Comparison of ENCODE assay signal across 8 mouse cellular contexts in the genomic region with DNA sequence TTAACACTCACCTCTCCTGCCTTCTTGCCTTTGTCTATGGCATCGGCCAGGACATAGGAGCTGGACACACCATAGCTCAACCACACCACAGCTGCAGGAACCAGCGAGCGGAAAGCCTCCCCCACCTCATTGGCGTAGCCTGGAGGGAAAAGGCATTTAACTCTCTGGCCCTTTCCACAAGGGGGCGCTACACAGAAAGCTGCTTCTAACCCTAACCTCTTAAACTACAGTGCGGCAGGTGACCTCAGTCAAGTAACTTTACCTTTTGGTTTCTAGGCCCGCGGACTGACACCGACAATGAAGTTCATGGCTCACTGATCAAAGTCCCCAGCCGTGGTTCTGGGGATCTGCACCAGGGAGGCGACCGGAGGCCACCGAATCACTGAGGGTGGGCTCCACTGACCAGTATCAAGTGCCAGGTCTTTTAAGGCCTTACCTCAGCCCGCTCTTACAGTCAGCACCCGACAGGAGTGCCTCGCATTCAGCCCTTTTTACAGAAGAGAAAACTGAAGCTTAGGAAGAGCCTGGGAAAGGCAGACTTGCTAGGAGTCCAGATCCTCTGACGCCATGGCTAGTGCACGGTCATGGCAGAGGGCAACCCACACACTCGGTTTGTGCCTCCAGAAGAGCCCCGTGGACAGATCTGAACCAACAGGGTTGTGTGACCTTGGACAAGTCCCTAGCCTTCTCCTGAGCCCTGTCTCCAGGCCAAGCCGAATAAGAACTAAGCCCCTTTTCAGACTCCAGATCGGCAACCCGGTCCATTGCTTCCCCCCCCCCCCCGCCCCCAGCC. TPM values are rescaled to one million over a fixed set of nuclear protein-coding genes. Genes with fewer than 3 reads are reported as not detected.
A peak's percentile ranks its signal among the peaks of the same experiment; 100 is the strongest.
DNase-seq lines count a peak whose midpoint lies in the region; ATAC-seq and TF ChIP-seq lines count a peak whose summit lies in the region.

No protein-coding gene starts in this region.

- H3K9ac ChIP-seq in forebrain, embryonic 12.5 days = peak overlapping the region; percentile 56

- H3K4me1 ChIP-seq in forebrain, embryonic 12.5 days = peaks cover 32% of the 10 kb centered on the region

- WGBS in forebrain, embryonic 12.5 days = 4% methylated on average over 21 of the region's 24 CpGs

- no peaks in the 10 kb centered on the region for H3K27me3 ChIP-seq in forebrain, embryonic 12.5 days

- TF ChIP-seq CTCF in layer of hippocampus, adult 2 months (conservative IDR thresholded peaks at IDR 0.05) = peak; percentile 92

- H3K36me3 ChIP-seq in forebrain, embryonic 12.5 days (replicated peaks) = peaks cover 16% of the 10 kb centered on the region

- peak; percentile 76 for DNase-seq in MEL-GATA-1-ER (ENCODE audit: extremely low read depth, low read depth)
- DNase-seq in c-Kit-positive CD71-negative TER-119-negative erythroid progenitor cells, embryonic 14.5 days (ENCODE audit: low read depth) = peak; percentile 84
- DNase-seq in heart, postnatal 36 days = peak; percentile 71 to 72
- DNase-seq in layer of hippocampus, adult 2 months (ENCODE audit: low spot score in 2 of 2) = peak; percentile 81 to 86
- peak; percentile 79 for DNase-seq in lung, postnatal 14 days
- peak; percentile 74 for DNase-seq in retina, adult 2 months (ENCODE audit: low read depth, low spot score)
- peak; percentile 74 for DNase-seq in thymus, postnatal 14 days

- H3K4me3 ChIP-seq in forebrain, embryonic 12.5 days (replicated peaks) = peak overlapping the region; percentile 58
- H3K4me3 ChIP-seq in layer of hippocampus, adult 2 months = peak overlapping the region; percentile 67

- H3K9me3 ChIP-seq in forebrain, embryonic 12.5 days = no peaks in the 10 kb centered on the region

- H3K27ac ChIP-seq in forebrain, embryonic 12.5 days = peak overlapping the region; percentile 67
- peak overlapping the region; percentile 98 for H3K27ac ChIP-seq in layer of hippocampus, adult 2 months

- intact Hi-C loops in heart, postnatal 36 days (cut with DNase I) = loop anchor here (10.0 kb wide), 1 partner anchor 1000 kb away; a partner anchor contains a TSS

- no peak for ATAC-seq in forebrain, embryonic 12.5 days (ENCODE audit: low FRiP score)

- peak overlapping the region; percentile 81 for H3K4me2 ChIP-seq in forebrain, embryonic 12.5 days

RNA-seq across cellular contexts. Expression of a gene that starts 0.7 kb away (rescaled TPM):
- 5.6 and 8.0 TPM in 2 replicates for polyA plus RNA-seq in forebrain, embryonic 12.5 days (2016; fragmentation: Nextera tagmentation; extraction: Ambion mirVana)
- total RNA-seq in heart, postnatal 36 days (2021) = 100 to 1,000 TPM; 115 to 136 TPM
- 100 to 1,000 TPM; 115 to 119 TPM for total RNA-seq in layer of hippocampus, adult 2 months (2021)

RNA-seq across cellular contexts. Expression of a gene that starts 28.6 kb away (rescaled TPM):
- 2.6 and 3.2 TPM in 2 replicates for polyA plus RNA-seq in forebrain, embryonic 12.5 days (2016; fragmentation: Nextera tagmentation; extraction: Ambion mirVana)
- total RNA-seq in heart, postnatal 36 days (2021) = under 1 TPM; 0.69 to 0.87 TPM
- 10 to 100 TPM; 62.8 to 67.6 TPM for total RNA-seq in layer of hippocampus, adult 2 months (2021)

RNA-seq across cellular contexts. Expression of a gene that starts 29.9 kb away (rescaled TPM):
- polyA plus RNA-seq in forebrain, embryonic 12.5 days (2016; fragmentation: Nextera tagmentation; extraction: Ambion mirVana) = 0.26 TPM in 1 of 2 replicates, not detected in the other
- total RNA-seq in heart, postnatal 36 days (2021) = not detected
- total RNA-seq in layer of hippocampus, adult 2 months (2021) = 1 to 10 TPM; 1.3 to 2.6 TPM

RNA-seq across cellular contexts. Expression of a gene that starts 40.4 kb away (rescaled TPM):
- polyA plus RNA-seq in forebrain, embryonic 12.5 days (2016; fragmentation: Nextera tagmentation; extraction: Ambion mirVana) = 35.5 and 37.0 TPM in 2 replicates
- total RNA-seq in heart, postnatal 36 days (2021) = 10 to 100 TPM; 14.0 to 15.1 TPM
- total RNA-seq in layer of hippocampus, adult 2 months (2021) = 10 to 100 TPM; 33.8 to 35.6 TPM

Comparison
In these comparisons a context has a peak if more than half of its experiments do, and no peak if none do; other contexts are left out.
1. RNA of a gene that starts 28.6 kb away (total RNA-seq): 62.8 to 67.6 TPM in layer of hippocampus, adult 2 months; 0.69 to 0.87 TPM in heart, postnatal 36 days; every median in the first group is over 10 times any median in the second.
2. Peak in every context shown above with its lines, with median percentiles within 50 percentile points of each other: DNase-seq.